Mouse (Mus musculus) liver, embryonic 14.5 days (tissue): ENCODE results near the gene Gnai3. TPM values are rescaled to one million over a fixed set of nuclear protein-coding genes. Genes with fewer than 3 reads are reported as not detected.

ENCODE experiments used
- ATAC-seq: fragments of 200-750 bp; cut with Nextera tagmentation; 2 replicates; pipeline ENCODE4 v1.8.0; 2017; ENCODE audit warnings: moderate number of reproducible peaks, mild to moderate bottlenecking, moderate library complexity; ENCODE audit not compliant: insufficient read depth
- DNase-seq, 3 experiments: peaks; one replicate each; pipeline ENCODE4 v3.0.0-alpha.2; 2012 to 2013; ENCODE audit warnings: low read depth in 3 of 3, low spot score in 3 of 3
- H3K27ac ChIP-seq: fragments of 300-500 bp; sonication (generic); 2 replicates; pipeline ENCODE4 v1.5.1; 2014; ENCODE audit warnings: moderate library complexity, mild to moderate bottlenecking, control low read depth, inconsistent platforms
- H3K27me3 ChIP-seq: fragments of 300-500 bp; sonication (generic); 2 replicates; pipeline ENCODE4 v1.6.1; 2014; ENCODE audit warnings: mild to moderate bottlenecking, low read length, moderate library complexity; ENCODE audit not compliant: control insufficient read depth, insufficient read depth
- H3K36me3 ChIP-seq: fragments of 300-500 bp; sonication (generic); replicated peaks from 2 replicates; pipeline ENCODE4 v1.6.1; 2014; ENCODE audit warnings: low read depth; ENCODE audit not compliant: control insufficient read depth, insufficient read depth
- H3K4me1 ChIP-seq, 2 experiments: fragments of 200-500 bp in 1 of 2; fragments of 300-500 bp in 1 of 2; sonication (generic) in 1 of 2; replicated peaks; 2 replicates each; pipeline ENCODE4 v1.6.1; 2012 to 2014; ENCODE audit warnings: antibody characterized with exemption in 1 of 2, inconsistent platforms in 1 of 2, low read length in 1 of 2; ENCODE audit not compliant: control insufficient read depth in 2 of 2, insufficient read depth in 2 of 2
- H3K4me2 ChIP-seq: fragments of 300-500 bp; sonication (generic); 2 replicates; pipeline ENCODE4 v1.6.1; 2014; ENCODE audit warnings: low read depth, mild to moderate bottlenecking, control low read depth, moderate library complexity
- H3K4me3 ChIP-seq, 2 experiments: fragments of 200-500 bp in 1 of 2; fragments of 300-500 bp in 1 of 2; sonication (generic) in 1 of 2; 2 replicates each; pipeline ENCODE4 v1.5.1; 2012 to 2014; ENCODE audit warnings: low read depth in 2 of 2, low read length in 2 of 2, mild to moderate bottlenecking in 2 of 2, control low read depth in 1 of 2, inconsistent platforms in 1 of 2, moderate library complexity in 1 of 2; ENCODE audit not compliant: insufficient read depth in 1 of 2
- H3K9ac ChIP-seq: fragments of 300-500 bp; sonication (generic); replicated peaks from 2 replicates; pipeline ENCODE4 v1.6.1; 2014; ENCODE audit warnings: mild to moderate bottlenecking, control low read depth, moderate library complexity
- H3K9me3 ChIP-seq: fragments of 300-500 bp; sonication (generic); 2 replicates; pipeline ENCODE4 v1.6.1; 2016; ENCODE audit warnings: low read length, mixed read lengths; ENCODE audit not compliant: control insufficient read depth
- CTCF ChIP-seq: IDR thresholded peaks from 2 replicates; pipeline ENCODE4 v1.5.1; 2016; ENCODE audit warnings: antibody characterized with exemption, low read depth, control low read depth
- EP300 ChIP-seq: IDR thresholded peaks from 2 replicates; pipeline ENCODE4 v1.6.1; 2016; ENCODE audit warnings: antibody characterized with exemption, low read depth
- WGBS: fragments of 180-500 bp; shearing (Covaris S2); extraction: QIAGEN DNeasy Blood & Tissue Kit; methylation state at CpG from one replicate; pipeline ENCODE4 v1.1.7; 2014; ENCODE audit not compliant: insufficient replicate concordance; 5-methylcytosine and 5-hydroxymethylcytosine counted together
- polyA plus RNA-seq, 2 experiments: library from polyadenylated mRNA; depleted of rRNA in 1 of 2; stranded (reverse) in 1 of 2; unstranded in 1 of 2; fragments of >200 nt; fragmentation: Nextera tagmentation in 1 of 2; extraction: Ambion mirVana in 1 of 2; gene quantifications; 2 replicates each; pipeline versions ENCODE4 v1.2.1 to v1.2.3; 2012 to 2014

The Gnai3 gene
- polyA plus RNA-seq, 2 experiments = 28.7 to 58.0 TPM

DNA sequence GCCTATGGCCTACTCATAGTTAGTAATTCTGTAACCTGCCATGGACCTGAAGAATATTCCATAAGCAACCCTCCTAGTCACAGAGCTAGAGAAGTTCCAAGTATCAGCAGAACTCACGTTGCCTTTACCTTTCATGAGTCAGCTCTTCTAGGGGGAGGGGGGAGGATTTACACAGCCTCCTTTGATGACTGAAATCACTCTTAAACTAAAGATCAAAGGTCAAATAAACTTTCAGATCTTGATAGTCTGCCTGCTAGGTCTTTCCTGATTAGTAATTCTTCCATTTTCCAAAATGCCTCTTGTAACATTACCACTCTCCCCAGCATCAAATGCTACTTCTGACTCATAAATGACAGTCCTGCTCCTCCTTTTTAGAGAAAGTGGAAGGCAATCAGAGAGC is 21.8 kb downstream of the Gnai3 start:
- Histone ChIP-seq H3K36me3 (peaks cover 26% of the 10 kb centered on the region), H3K9me3 (no peaks in the 10 kb centered on the region), H3K27ac (no peak overlapping the region), H3K4me3 (no peak overlapping the region), H3K4me1 (peaks cover 24 to 26% of the 10 kb centered on the region in 2 experiments), H3K4me2 (no peak overlapping the region), H3K27me3 (no peaks in the 10 kb centered on the region), H3K9ac (no peak overlapping the region)
- no peak for ATAC-seq
- TF ChIP-seq EP300 (no peak), CTCF (no peak)
- 35% methylated on average over 1 of the region's 1 CpGs for WGBS
- no peak for DNase-seq

DNA sequence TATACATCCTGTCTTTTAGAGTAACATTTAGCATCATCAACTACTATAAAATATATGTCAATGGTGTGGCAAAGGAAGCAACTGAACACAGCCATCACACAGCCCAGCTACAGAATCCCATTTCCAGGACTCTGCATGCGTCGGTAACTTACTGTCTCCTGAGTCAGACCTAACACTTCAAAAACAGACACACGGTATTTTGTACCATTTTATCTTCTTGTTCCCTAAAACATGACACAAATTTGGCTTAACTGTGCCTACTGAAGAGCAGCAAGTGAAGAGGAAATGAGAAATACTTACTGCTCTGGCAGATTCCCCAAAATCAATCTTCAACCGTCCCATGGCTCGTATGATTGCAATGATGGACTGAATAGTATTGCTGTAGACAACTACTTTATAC is 22.7 kb downstream of the Gnai3 start:
- no peak overlapping the region for H3K4me3 ChIP-seq
- H3K4me1 ChIP-seq = peaks cover 15 to 17% of the 10 kb centered on the region in 2 experiments
- DNase-seq = no peak
- 85% methylated on average over 5 of the region's 5 CpGs for WGBS
- ATAC-seq = no peak
- no peak overlapping the region for H3K9ac ChIP-seq
- no peak for TF ChIP-seq EP300
- no peak for TF ChIP-seq CTCF
- no peaks in the 10 kb centered on the region for H3K27me3 ChIP-seq
- H3K36me3 ChIP-seq = peaks cover 32% of the 10 kb centered on the region
- H3K9me3 ChIP-seq = no peaks in the 10 kb centered on the region
- no peak overlapping the region for H3K4me2 ChIP-seq
- H3K27ac ChIP-seq = no peak overlapping the region

DNA sequence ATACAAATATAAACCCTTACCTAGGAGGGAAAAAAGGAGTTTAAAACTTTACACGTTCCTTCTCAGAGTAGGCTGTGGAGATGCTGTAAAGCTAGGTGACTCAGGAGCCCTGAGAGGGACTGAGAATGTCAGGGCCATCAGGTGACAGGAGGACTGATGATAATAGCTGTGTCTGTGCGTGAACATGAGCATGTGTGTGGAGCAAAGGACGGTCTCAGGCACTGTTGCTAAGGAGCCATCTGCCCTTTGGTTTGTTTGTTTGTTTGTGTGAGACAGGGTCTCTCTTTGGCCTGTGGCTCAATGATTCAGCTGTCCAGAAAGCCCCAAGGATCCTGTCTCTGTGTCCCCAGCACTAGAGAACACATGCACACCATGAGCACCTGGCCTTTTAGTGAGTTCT is 24.8 kb downstream of the Gnai3 start:
- WGBS = 79% methylated on average over 3 of the region's 3 CpGs

DNA sequence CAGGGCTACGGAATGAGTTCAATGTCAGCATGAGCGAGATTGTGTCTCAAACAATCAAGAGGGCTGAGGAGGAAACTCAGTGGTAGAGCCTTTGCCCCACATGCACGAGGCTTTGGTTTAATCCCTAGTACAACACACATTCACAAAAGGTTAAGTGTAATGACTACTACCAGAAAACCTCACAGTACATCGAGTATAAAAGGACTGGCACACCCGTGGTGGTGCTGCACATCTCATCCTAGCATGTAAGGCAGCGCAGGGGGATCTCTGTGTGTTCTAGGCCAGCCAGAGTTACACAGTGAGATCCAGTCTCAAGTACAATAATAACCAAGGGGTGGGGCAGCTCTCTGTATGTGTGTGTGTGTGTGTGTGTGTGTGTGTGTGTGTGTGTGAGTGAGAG is 28.5 kb downstream of the Gnai3 start:
- no peak overlapping the region for H3K4me2 ChIP-seq
- no peak for TF ChIP-seq CTCF
- no peak for TF ChIP-seq EP300
- ATAC-seq (no peak), DNase-seq (no peak)
- peaks cover 62% of the 10 kb centered on the region for H3K36me3 ChIP-seq
- no peaks in the 10 kb centered on the region for H3K27me3 ChIP-seq
- H3K27ac ChIP-seq = no peak overlapping the region
- no peaks in the 10 kb centered on the region for H3K4me1 ChIP-seq
- H3K4me3 ChIP-seq = no peak overlapping the region
- WGBS = 84% methylated on average over 6 of the region's 6 CpGs
- no peak overlapping the region for H3K9ac ChIP-seq
- H3K9me3 ChIP-seq = no peaks in the 10 kb centered on the region

More for the DNA sequence above, 24.8 kb downstream of the Gnai3 start:
- Histone ChIP-seq H3K4me1 (peaks cover 3 to 7% of the 10 kb centered on the region in 2 experiments), H3K27me3 (no peaks in the 10 kb centered on the region), H3K4me2 (no peak overlapping the region), H3K27ac (no peak overlapping the region), H3K36me3 (peaks cover 49% of the 10 kb centered on the region), H3K4me3 (no peak overlapping the region), H3K9ac (no peak overlapping the region), H3K9me3 (no peaks in the 10 kb centered on the region)
- ATAC-seq (no peak), DNase-seq (no peak)
- TF ChIP-seq EP300 = no peak
- no peak for TF ChIP-seq CTCF

DNA sequence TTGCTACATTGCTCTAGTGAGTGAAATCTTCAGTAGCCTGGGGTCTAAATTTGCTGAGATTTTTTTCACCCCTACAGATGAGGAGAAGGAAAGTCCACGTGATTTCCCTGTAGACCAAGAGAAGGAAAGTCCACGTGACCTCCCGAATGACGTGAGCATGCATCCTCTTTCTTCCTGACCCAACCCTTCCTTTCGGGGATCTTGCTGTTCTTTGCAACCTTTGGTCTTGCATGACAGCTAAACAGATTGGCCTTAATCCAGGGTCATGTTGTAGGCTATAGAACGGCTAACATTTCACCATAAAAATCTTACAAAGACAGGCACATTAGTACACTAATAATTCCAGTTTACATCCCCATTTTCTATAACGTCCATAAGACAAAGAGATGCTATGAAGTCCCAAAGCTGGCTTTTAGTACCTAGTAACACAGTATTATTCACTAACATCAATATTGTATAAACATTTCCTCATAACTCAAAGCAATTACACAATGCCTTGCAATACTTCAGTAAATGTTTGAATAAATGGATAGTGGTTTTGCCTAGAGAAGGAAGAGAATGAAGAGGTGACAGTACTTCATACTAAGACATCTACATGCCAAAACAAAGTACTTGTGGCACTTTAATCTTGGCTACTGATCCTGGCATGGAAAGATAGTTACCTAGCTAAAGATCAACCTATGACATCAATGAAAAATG is 32.2 kb downstream of the Gnai3 start:
- no peak overlapping the region for H3K9ac ChIP-seq
- no peaks in the 10 kb centered on the region for H3K4me1 ChIP-seq
- no peak overlapping the region for H3K27ac ChIP-seq
- H3K4me3 ChIP-seq = no peak overlapping the region
- WGBS = 80% methylated on average over 7 of the region's 7 CpGs
- H3K27me3 ChIP-seq = no peaks in the 10 kb centered on the region
- H3K4me2 ChIP-seq = no peak overlapping the region
- no peak for DNase-seq
- TF ChIP-seq EP300 = no peak
- no peak for TF ChIP-seq CTCF
- H3K9me3 ChIP-seq = no peaks in the 10 kb centered on the region
- H3K36me3 ChIP-seq = peaks cover 66% of the 10 kb centered on the region
- no peak for ATAC-seq
